Mouse (Mus musculus): ENCODE results near the gene Stra6.
A peak's percentile ranks its signal among the peaks of the same experiment; 100 is the strongest.

The Stra6 gene

DNA sequence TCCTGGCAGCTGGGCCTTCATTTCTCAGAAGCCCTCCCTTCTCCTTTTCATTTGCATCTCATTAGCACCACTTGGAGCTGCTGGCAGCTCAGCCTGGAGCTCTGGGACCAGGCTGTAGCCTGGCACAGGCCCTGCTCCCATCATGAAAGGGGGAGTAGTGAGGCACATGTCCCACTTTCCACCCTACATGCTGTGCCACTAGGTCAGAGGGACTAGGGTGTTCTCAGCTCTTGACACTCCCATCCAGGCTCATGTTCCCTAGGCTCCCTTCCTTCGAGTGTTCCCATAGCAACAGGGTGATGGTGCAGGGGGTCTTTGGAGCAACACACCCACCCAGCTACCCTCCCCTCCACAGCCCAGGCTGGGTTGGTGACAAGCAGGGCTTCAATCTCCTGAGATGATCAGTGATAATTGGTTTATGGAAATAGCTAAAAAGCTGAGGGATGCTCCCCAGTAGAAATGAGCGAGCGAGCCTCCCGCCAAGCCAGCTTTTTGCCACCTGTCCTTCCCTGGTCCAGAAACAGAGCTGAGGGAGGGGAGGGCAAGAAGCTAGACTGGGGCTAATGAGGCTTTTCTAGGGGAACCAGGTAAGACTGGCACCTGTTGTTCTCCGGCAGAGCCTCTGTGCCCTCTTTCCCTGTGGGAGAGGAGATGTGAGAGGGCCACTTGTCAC lies 33.2 kb downstream of the Stra6 start:
- peak; percentile 44 for DNase-seq

DNA sequence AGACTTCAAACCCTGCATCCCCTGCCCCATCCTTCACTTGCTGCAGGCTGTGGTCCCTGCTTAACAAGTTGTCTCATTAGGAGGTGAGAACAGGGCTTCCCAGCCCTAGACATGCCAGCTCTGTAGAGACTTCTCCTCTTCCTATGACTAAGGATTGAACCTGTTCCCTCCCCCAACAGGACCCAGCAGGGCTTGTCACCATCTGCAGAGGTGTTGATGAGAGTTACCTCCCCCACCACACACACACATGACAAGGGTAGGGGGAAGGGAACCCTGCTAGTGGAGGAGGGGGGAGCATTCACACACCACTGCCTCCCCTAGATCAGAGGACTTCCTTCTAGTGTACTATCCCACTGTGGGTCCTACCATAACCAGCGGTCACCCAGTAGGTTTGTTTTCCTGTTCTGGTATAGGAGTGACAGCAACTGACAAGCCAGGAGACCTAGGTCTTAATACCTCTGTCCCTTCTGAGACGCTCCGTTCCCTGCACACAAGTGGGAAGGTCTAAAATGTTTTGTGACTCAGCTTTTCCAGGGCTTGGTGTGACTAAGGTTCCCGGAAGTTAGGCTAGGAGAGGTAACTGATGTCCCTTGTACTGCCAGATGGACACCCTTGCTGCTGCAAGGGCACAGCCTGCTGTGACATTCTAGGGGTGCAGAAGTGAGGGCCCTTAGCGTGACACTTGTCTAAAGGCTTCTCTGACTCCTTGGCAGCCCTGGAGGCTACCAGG lies 36.4 kb downstream of the Stra6 start:
- DNase-seq: no peak

DNA sequence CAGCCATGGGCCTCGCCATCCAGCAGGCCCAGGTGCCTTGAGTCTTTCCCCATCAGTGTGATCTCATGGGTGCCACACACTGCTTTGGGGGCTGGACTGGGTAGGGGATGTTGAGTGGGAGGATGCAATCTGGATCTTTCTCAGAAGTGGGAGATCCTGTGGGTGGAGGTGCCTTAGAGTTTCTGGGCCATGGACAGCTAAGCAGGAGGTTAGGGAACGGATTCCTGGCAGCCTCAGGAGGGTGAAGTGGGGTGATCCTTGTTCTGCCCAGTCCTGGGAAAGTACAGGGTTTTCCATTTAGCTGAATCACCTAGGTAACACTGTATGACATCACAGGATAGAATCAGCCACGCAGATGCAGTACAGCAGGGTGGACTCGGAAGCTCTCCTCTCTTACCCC lies 38.4 kb downstream of the Stra6 start:
- no peak for DNase-seq

DNA sequence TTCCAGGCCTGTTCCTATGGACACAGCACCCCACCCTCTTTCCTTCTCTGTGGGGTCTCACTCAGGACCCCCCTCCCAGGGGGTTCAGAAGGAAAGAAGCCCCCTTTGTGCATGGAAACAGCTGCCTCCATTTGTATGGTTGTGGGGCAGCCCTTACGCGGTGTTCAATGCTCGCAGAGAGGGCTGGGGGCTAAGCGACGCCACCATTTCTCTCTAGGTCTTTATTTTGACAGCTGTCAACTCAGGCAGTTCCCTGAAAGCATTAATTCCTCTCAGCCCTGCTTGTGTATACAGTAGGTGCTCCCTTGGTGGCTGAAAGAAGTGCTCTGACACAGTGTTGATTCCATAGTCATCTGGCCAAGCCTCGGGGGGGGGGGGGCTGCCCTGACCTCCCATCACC lies 40.1 kb downstream of the Stra6 start:
- DNase-seq: no peak

DNA sequence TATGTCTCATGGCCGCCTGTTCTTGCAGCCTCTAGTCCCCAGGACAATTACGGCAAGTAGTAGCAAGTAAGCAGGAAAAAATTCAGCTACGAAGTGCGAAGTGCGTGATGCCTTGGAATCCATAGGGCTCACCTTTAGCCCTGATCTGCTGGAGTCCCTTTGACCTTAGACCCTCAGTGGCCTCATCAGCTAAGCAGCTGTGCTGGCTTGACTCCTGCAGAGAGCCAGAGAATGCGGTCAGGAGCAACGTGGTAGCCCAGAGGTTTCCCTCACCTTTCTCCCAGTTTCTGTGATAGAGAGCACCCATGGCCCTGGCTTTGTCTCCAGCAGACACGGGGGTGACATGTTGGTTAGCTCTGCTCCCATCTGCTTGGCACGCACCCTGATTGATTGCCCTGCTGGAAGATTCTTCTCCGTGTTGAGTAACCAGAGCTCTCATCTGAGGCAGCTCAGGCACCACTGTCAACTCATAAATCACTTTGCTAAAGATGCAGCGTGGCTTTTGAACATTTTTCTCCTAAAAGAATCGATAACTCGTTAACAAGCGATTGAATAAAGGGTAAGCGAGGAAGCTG lies 42.1 kb downstream of the Stra6 start:
- DNase-seq: no peak

DNA sequence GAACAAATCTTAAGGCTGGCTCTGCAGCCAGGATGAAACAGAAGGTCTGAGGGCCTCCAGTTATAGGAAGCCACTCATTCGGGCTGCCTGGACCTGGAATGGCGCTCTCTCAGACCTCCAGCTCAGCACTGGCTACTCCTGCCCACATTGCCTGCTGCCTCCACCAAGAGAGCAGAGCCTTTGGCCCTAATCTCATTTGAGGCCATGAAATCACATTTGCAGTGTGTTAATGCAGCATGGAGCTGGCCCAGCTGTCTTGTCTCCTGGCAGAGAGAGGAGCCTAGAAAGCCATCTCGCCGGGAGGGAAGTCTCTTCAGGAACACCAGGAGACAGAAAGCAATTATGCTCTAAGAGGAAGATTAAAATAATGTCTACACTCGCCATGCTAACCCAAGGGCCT lies 43.9 kb downstream of the Stra6 start:
- DNase-seq: no peak

DNA sequence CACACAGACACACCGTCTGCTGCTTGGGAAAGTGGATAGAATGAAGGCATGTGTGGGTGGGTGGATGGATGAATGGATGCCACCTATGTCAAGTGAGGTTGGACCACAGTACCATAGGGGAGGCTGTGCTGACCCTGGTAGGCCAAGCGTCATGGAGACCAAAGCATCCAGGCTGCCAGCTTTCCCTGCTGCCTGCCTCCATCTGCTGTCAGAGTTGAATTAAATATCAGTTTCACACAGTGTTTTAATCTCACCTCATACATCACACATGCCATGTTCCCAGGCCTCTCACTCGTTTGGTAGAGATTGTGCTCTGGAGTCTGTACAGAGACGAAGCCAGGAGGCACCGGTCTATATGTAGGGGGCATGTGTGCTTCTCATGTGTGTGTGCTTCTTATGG lies 47.2 kb downstream of the Stra6 start:
- no peak for DNase-seq

DNA sequence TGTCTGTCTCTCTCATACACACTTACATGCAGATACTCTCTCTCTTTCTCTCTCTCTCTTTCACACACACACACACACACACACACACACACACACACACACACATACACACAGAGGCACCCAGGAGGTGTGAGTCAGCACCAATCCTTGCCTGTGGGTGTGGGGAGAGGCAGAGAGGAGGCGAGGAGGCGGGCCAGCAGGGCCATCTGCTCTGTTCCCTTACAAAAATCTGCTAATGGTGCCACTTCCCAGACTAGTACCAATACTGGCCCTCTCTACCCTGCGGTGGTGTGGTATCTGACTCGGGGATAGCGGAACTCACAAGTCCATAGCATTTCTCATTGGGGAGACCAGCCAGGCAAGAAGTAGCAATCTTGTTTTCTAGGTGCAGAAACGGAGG lies 47.8 kb downstream of the Stra6 start:
- peak; percentile 41 for DNase-seq

DNA sequence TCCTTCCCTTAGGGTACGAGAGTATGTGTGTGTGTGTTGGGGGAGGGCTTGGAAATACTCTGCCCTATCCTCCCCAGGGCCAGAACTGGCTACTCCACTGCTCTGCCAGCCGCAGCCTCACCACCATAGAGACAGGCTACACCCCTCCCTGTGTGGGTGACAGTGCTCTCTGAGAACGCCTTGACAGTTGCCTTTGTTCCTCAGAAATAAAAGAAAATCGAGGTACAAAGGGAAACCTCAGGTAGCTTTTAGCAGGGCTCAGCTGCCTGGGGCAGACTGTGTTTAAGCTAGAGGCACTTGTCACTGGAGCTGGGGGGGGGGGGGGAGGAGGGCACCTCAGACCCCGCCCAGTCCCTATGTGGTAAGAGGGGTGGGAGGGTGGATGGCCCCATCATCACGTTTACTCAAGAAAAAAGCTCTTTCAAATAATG lies 48.7 kb downstream of the Stra6 start:
- DNase-seq: no peak

DNA sequence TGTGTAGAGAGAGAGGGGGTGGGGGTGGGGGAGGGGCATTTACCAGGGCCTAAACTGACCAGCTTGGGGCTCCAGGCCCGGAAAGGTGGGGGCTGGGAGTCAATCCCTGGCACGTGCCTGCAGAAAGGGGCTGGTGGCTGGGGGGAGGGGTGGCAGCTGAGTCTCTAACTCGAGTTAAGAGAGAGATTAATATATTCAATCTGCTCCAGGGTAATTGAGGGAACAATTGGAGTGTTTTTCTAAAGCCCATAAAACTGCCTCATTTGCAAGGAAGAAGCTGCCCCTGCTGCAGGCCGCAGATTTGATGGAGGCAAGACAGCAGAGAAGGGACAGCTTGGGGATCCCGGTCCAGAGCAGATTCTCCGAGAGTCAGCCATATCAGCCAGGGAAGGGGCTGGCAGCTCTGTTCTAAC lies 49.3 kb downstream of the Stra6 start:
- DNase-seq: peak; percentile 77

DNA sequence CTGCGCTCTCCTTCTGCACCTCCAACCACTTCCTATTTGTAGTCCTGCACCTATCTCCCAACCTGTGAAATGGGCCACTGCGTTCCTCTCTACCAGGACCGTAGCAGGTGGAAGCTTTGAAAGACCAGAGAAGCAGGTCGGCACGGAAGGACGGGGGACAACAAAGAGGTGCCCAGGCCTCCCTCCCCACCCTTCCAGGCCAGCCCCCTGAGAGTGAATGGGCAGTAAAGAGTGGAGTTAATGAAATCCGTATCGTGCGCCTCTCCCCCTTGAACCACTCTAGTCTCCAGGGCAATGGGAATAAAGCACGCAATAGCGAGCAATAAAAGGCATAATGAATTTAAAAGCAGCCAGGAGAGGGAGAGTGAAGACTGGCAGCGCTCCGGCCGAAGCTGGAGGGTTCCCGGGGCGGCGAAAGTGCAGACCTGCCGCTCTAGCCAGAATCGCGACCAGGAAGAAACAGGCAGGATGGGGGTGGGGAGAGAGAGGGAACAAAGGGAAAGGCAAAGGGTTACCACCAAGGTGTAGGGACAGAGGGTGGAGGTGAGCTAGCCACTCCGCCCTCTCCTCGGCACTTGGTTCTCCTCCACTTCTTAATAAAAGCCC lies 49.8 kb downstream of the Stra6 start:
- peak; percentile 35 for DNase-seq

DNA sequence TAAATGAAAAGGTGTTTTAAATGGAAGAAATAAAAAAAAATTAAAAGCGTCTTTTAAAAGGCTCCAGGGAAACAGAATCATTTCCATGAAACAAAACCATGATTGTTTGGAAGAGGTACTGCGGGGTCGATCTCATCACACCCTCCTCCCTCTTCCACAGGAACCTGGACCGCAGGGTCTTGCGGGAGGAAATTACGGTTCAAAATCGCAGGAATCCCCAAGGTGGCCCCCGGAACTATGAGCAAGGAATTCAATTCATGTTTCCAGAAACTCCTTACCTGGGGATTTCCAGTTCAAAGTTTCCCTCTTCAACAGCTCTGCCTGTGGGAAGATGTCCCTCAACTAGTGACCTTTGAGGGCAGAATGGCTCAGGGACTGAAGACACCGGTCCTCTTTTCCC lies 50.4 kb downstream of the Stra6 start:
- no peak for DNase-seq

DNA sequence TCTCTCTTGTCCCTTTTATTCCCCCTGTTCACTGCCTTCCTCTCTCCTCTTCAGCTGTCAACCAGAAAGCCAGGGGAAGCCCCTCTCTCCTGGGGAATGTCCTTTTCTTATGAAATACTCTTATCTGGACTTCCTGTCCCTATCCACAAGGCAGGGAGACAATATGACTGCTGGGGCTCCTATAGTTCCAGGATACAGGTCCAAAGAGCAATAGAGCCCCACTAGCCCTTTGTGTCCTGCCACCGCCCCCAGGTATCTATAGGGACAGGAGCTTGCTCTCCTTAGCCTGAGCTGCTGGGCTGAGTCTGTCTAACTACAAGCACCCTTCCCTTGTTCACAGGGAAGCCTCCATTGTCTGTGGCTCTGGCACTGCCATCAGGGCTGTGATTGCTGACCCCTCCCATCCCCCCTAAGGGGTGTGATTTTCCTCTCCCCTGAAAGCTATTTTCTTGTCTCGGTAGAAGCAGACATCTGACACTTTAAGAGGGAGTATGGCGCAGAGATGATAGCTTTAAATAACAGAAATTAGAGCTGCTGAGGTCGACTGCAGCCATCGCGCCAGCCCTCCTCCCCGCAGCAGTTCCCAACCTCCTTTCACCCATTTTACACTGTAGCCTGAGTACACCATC lies 51.8 kb downstream of the Stra6 start:
- DNase-seq: no peak

DNA sequence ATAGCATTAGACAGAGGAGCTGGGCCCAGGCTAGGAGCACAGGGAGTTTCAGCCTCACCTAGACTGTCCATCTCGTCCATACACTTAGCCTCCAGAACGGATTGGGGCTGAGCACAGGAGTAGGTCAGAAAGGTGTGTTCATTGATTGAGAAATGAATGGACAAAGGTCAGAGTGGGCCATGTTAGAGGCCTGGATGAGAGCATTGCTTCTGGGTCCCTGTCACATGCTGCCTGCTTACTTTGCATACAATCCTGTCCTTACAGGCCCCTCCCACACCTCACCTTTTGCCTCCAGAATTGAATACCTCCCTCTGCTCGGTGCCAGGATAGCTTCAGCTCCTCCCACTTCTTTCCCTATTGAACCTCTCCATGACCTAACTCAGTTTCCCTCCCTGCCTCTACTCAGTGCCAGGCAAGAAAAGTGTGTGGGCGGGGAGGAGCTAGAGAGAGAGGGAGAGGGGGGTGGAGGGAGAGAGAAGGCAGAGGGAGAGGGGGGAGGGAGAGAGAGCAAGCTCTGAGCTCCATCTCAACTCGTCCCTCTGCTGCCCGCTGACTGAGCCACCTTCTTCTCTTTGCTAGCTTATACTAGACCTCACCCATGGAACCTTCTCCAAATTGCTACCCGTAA lies 52.5 kb downstream of the Stra6 start:
- no peak for DNase-seq

DNA sequence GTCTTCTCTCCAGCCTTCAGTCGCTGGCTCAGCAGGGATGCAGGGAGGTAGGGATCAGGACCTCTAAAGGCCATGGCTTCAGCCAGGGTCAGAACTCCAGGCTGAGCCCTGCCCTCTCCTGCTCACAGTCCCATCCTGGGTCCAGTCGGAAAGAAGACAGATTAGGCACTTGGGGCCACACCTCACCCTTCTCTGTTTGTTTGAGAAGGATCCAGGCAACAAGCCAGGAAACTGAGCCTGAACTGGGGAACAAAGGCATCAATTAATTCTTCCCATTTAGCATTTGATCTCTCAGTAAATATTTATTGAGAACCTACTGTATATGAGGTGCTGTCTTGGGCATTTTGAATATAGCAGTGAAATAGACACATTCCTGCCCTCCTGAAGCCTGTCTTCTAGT lies 55.1 kb downstream of the Stra6 start, which contains the start of gene Ccdc33:
TSS of gene Ccdc33 (minus strand) at position 153 of the 400 bp plus-strand sequence.
- DNase-seq: no peak

DNA sequence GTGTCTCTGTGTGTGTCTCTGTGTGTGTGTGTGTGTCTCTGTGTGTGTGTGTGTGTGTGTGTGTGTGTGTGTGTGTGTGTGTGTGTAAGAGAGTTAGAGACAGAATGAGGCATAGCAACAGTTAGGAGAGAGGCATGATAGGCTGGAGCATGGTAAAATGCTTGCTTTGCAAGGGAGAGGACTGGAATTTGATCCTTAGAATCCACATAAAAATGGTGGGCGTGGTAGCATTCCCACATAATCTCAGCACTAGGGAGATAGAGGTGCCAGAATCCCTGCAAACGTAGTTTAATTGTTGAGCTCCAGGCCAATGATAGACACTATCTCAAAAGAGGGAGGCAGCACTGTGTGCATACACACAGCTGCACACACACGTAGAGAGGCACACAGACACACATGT lies 61.5 kb downstream of the Stra6 start:
- DNase-seq: no peak

DNA sequence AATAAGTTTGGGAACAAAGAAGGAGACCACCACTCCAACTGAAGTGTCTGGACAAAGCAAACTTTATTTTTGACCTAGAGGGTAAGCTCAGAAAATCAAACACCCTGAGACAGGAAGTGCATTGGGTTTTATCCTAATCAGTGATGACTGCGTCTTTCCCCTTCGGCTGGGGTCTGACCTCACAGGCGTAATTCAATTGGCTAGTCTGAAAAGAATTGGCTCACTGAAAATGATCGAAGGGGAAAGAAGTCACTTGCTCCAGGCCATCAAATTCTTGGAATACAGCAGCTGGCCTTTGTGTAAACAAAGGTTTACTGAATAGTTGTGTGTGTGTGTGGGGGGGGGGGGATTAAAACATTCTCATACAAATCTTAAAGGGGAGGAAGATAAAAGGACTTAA lies 62.2 kb downstream of the Stra6 start:
- DNase-seq: no peak

DNA sequence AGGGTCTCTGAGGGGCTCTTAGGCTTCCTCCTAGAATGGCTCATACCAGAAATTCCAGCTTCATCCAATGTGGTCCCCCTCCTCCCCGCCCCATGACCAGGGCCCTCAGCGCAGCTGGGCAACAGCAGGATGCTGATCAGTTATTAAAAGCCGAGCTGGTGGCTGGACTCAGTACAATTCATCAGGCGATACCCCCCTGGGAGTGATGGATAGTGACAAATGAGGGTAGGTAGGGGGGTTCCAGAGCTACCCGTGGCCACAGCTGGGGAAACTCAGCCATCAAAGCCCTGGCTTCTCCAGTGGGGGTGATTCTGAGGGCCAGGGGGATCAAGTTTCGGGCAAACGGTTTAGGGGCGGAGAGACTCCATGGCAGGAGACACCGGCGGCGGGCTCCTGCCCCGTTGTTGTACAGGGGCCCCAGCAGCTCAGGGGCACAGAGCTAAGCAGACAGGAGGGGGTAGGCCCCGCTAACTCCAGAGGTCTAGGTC lies 65.4 kb downstream of the Stra6 start:
- DNase-seq: no peak

DNA sequence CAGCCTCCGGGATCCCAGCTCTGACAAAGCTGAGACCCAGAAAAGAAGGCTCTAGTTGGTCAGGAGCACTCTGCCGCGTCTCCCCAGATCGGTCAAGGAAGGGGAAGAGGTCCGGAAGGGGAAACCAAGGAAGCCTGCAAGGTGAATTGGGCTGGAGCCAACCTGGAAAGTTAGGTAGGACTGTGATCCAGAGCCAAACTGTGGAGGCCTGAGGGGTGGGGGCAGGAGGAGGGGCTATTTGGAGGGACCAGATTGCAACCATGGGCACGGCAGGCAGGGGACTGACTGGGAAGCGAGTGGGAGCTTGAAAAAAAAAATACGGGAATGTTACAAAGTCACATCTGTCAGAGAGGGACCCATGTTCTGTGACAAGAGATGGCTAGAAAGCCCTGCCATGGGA lies 65.9 kb downstream of the Stra6 start:
- DNase-seq: no peak

DNA sequence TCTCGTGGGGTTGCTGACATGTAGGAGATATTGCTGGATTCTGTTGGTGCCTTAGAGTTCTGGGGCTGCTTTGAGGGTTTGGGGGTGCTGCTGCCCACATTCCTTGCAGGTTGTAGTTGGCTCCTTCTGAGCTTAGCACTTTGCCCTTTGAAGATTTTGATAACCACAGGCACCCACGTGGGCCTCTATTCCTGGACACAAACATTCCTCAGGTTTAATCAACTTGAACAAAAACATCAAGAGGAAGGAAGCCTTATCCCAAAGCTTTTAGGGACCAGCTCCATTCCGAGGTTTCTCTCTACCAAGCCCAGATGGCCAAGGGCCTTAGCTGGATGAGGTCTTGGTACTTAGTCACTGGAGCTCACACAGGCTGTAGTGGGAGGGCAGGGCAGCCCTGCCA lies 67.3 kb downstream of the Stra6 start:
- DNase-seq: no peak

DNA sequence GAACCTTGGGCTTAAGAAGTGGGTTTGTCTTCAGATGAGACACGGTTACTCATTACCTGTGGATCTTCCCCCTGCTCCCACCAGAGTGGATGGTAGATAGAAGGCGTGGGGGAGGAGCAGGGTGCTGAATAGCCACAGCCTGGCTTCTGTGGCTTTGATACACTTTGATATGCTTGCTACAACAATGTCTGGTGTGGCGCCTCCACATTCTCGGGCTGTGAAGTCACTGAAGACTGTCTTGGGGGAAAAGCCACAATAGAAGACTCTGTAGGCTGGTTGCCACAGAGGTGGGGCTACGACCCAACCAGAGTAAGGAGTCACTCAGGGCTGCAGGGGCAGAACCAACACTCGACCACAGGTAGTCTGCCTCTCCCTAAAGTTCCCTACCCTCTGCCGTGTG lies 68.1 kb downstream of the Stra6 start:
- DNase-seq: no peak
